25 mouse cellular contexts compared by ENCODE assay signal in genomic region chr10:71181091-71181490, GRCm38 (mm10).
"Had no signal": no experiment of that assay in that cellular context is flagged by ENCODE, and none has a peak within 500 bp of the region (broad histone marks: within the 10 kb centered on the region; RNA-seq: fewer than 3 reads in every experiment).

No protein-coding gene starts in this region.

- H3K9ac ChIP-seq: heart, embryonic 12.5 days; hindbrain, embryonic 12.5 days; hindbrain, embryonic 14.5 days; intestine, embryonic 15.5 days; kidney, embryonic 15.5 days; limb, embryonic 12.5 days; liver, embryonic 13.5 days; liver, embryonic 15.5 days; liver, postnatal 0 days had no signal

- H3K9me3 ChIP-seq: heart, embryonic 10.5 days; hindbrain, embryonic 12.5 days; intestine, embryonic 15.5 days; kidney, embryonic 15.5 days; limb, embryonic 10.5 days; limb, embryonic 12.5 days; liver, embryonic 13.5 days; liver, embryonic 15.5 days had no signal

- H3K27me3 ChIP-seq: heart, embryonic 12.5 days; hindbrain, embryonic 12.5 days; intestine, embryonic 15.5 days; kidney, embryonic 15.5 days; limb, embryonic 12.5 days; liver, embryonic 13.5 days; liver, embryonic 15.5 days had no signal

- DNase-seq: gastrocnemius, adult 2 months; gastrocnemius, postnatal 10 days; gastrocnemius, postnatal 25 days; heart, postnatal 10 days; heart, postnatal 4 days; kidney, adult 8-10 months; liver, embryonic 13.5 days; liver, postnatal 0 days had no signal

- H3K4me2 ChIP-seq: heart, embryonic 12.5 days; hindbrain, embryonic 12.5 days; hindbrain, embryonic 14.5 days; intestine, embryonic 15.5 days; kidney, embryonic 15.5 days; limb, embryonic 12.5 days; liver, embryonic 11.5 days; liver, embryonic 13.5 days; liver, embryonic 15.5 days had no signal

- H3K27ac ChIP-seq: gastrocnemius, adult 2 months; heart, embryonic 10.5 days; hindbrain, embryonic 10.5 days; hindbrain, embryonic 12.5 days; hindbrain, embryonic 14.5 days; intestine, embryonic 15.5 days; kidney, embryonic 15.5 days; layer of hippocampus, adult 2 months; left cerebral cortex, adult 2 months; limb, embryonic 10.5 days; limb, embryonic 12.5 days; liver, embryonic 13.5 days; liver, embryonic 15.5 days had no signal

- H3K36me3 ChIP-seq: heart, embryonic 10.5 days; heart, embryonic 12.5 days; hindbrain, embryonic 10.5 days; hindbrain, embryonic 12.5 days; intestine, embryonic 15.5 days; kidney, embryonic 15.5 days; limb, embryonic 10.5 days; limb, embryonic 12.5 days; liver, embryonic 13.5 days; liver, embryonic 15.5 days had no signal

- H3K4me1 ChIP-seq: hindbrain, embryonic 10.5 days; hindbrain, embryonic 12.5 days; intestine, embryonic 15.5 days; limb, embryonic 12.5 days; liver, embryonic 15.5 days had no signal

- ATAC-seq: forebrain, embryonic 16.5 days; hindbrain, embryonic 16.5 days; inflammation-experienced regulatory T-cells, adult 6 months; intestine, embryonic 15.5 days; intestine, postnatal 0 days; liver, postnatal 0 days had no signal

- H3K4me3 ChIP-seq: gastrocnemius, adult 2 months; heart, embryonic 10.5 days; heart, embryonic 12.5 days; hindbrain, embryonic 10.5 days; hindbrain, embryonic 12.5 days; intestine, embryonic 15.5 days; kidney, embryonic 15.5 days; layer of hippocampus, adult 2 months; left cerebral cortex, adult 2 months; limb, embryonic 10.5 days; limb, embryonic 12.5 days; liver, embryonic 13.5 days; liver, embryonic 15.5 days had no signal
